Mouse (Mus musculus): ENCODE data around the gene Esyt3.

Esyt3 gene

GRCm38 (mm10) chr9:99357921-99358692 is at the start of gene Esyt3:
TSS of gene Esyt3 (minus strand) at chr9:99358557.
- peak; percentile 89 for DNase-seq (ENCODE audit: low spot score)

GRCm38 (mm10) chr9:99401288-99401974 is 43.1 kb upstream of the Esyt3 start:
- no peak for DNase-seq (ENCODE audit: low spot score)

GRCm38 (mm10) chr9:99400781-99401180 is 42.4 kb upstream of the Esyt3 start:
- DNase-seq (ENCODE audit: low spot score) = peak; percentile 61

- no peak for DNase-seq (ENCODE audit: low spot score)
Observed at GRCm38 (mm10) chr9:99397056-99397815, 38.9 kb upstream of the Esyt3 start.

GRCm38 (mm10) chr9:99394366-99394765 is 36.0 kb upstream of the Esyt3 start:
- peak; percentile 69 for DNase-seq (ENCODE audit: low spot score)

- no peak for DNase-seq (ENCODE audit: low spot score)
Observed at GRCm38 (mm10) chr9:99393146-99393545, 34.8 kb upstream of the Esyt3 start.

GRCm38 (mm10) chr9:99391557-99391956 is 33.2 kb upstream of the Esyt3 start:
- no peak for DNase-seq (ENCODE audit: low spot score)

- DNase-seq (ENCODE audit: low spot score) = no peak
Observed at GRCm38 (mm10) chr9:99390716-99391115, 32.4 kb upstream of the Esyt3 start.

GRCm38 (mm10) chr9:99390201-99390600 is 31.8 kb upstream of the Esyt3 start:
- no peak for DNase-seq (ENCODE audit: low spot score)

- DNase-seq (ENCODE audit: low spot score) = no peak
Observed at GRCm38 (mm10) chr9:99389506-99389905, 31.1 kb upstream of the Esyt3 start.

- peak; percentile 66 for DNase-seq (ENCODE audit: low spot score)
Observed at GRCm38 (mm10) chr9:99388856-99389255, 30.5 kb upstream of the Esyt3 start.

- DNase-seq (ENCODE audit: low spot score) = no peak
Observed at GRCm38 (mm10) chr9:99388078-99388477, 29.7 kb upstream of the Esyt3 start.

GRCm38 (mm10) chr9:99382556-99382955 is 24.2 kb upstream of the Esyt3 start:
- no peak for DNase-seq (ENCODE audit: low spot score)

- no peak for DNase-seq (ENCODE audit: low spot score)
Observed at GRCm38 (mm10) chr9:99379194-99379593, 20.8 kb upstream of the Esyt3 start.

- DNase-seq (ENCODE audit: low spot score) = peak; percentile 85
Observed at GRCm38 (mm10) chr9:99376591-99377418, 18.4 kb upstream of the Esyt3 start.

GRCm38 (mm10) chr9:99368431-99368830 is 10.1 kb upstream of the Esyt3 start:
- no peak for DNase-seq (ENCODE audit: low spot score)

- DNase-seq (ENCODE audit: low spot score) = no peak
Observed at GRCm38 (mm10) chr9:99365906-99366305, 7.5 kb upstream of the Esyt3 start.

- no peak for DNase-seq (ENCODE audit: low spot score)
Observed at GRCm38 (mm10) chr9:99363076-99363475, 4.7 kb upstream of the Esyt3 start.

- DNase-seq (ENCODE audit: low spot score) = no peak
Observed at GRCm38 (mm10) chr9:99361946-99362345, 3.6 kb upstream of the Esyt3 start.

- no peak for DNase-seq (ENCODE audit: low spot score)
Observed at GRCm38 (mm10) chr9:99359012-99359411, 655 bp upstream of the Esyt3 start.

GRCm38 (mm10) chr9:99357561-99357920 is 816 bp downstream of the Esyt3 start:
- DNase-seq (ENCODE audit: low spot score) = no peak

- no peak for DNase-seq (ENCODE audit: low spot score)
Observed at GRCm38 (mm10) chr9:99355971-99356370, 2.4 kb downstream of the Esyt3 start.

Measured in testis, postnatal 10 days (tissue).